Mouse (Mus musculus) T-cell, adult 2 months (primary cell): ENCODE data around the gene Crtc3.

Source experiments
- DNase-seq: peaks from one replicate; pipeline ENCODE4 v3.0.0; 2022; ENCODE audit warnings: low spot score

Gene Crtc3

GRCm38 (mm10) chr7:80688556-80689220 is at the start of gene Crtc3:
Crtc3 (minus strand) TSS chr7:80688877.
- DNase-seq: peak; percentile 50

- DNase-seq: no peak
Observed at GRCm38 (mm10) chr7:80736199-80736598, 47.5 kb upstream of the Crtc3 start.

GRCm38 (mm10) chr7:80732986-80733385 is 44.3 kb upstream of the Crtc3 start:
- no peak for DNase-seq

- peak; percentile 67 for DNase-seq
Observed at GRCm38 (mm10) chr7:80729662-80730061, 41.0 kb upstream of the Crtc3 start.

GRCm38 (mm10) chr7:80721041-80721440 is 32.4 kb upstream of the Crtc3 start:
- no peak for DNase-seq

GRCm38 (mm10) chr7:80719582-80719981 is 30.9 kb upstream of the Crtc3 start:
- no peak for DNase-seq

GRCm38 (mm10) chr7:80719038-80719437 is 30.4 kb upstream of the Crtc3 start:
- DNase-seq: no peak

GRCm38 (mm10) chr7:80718471-80718870 is 29.8 kb upstream of the Crtc3 start:
- DNase-seq: peak; percentile 69

- no peak for DNase-seq
Observed at GRCm38 (mm10) chr7:80716758-80717157, 28.1 kb upstream of the Crtc3 start.

GRCm38 (mm10) chr7:80715306-80715705 is 26.6 kb upstream of the Crtc3 start:
- DNase-seq: no peak

GRCm38 (mm10) chr7:80711496-80711895 is 22.8 kb upstream of the Crtc3 start:
- DNase-seq: no peak

- DNase-seq: no peak
Observed at GRCm38 (mm10) chr7:80710333-80710732, 21.7 kb upstream of the Crtc3 start.

GRCm38 (mm10) chr7:80704066-80704465 is 15.4 kb upstream of the Crtc3 start:
- no peak for DNase-seq

- DNase-seq: no peak
Observed at GRCm38 (mm10) chr7:80702510-80702909, 13.8 kb upstream of the Crtc3 start.

- DNase-seq: no peak
Observed at GRCm38 (mm10) chr7:80699709-80700108, 11.0 kb upstream of the Crtc3 start.

GRCm38 (mm10) chr7:80698940-80699339 is 10.3 kb upstream of the Crtc3 start:
- no peak for DNase-seq

GRCm38 (mm10) chr7:80697859-80698258 is 9.2 kb upstream of the Crtc3 start:
- DNase-seq: no peak

GRCm38 (mm10) chr7:80696903-80697302 is 8.2 kb upstream of the Crtc3 start:
- peak; percentile 35 for DNase-seq

GRCm38 (mm10) chr7:80696334-80696733 is 7.7 kb upstream of the Crtc3 start:
- no peak for DNase-seq

- no peak for DNase-seq
Observed at GRCm38 (mm10) chr7:80692472-80692871, 3.8 kb upstream of the Crtc3 start.

GRCm38 (mm10) chr7:80691131-80691530 is 2.5 kb upstream of the Crtc3 start:
- DNase-seq: no peak

- peak; percentile 9 for DNase-seq
Observed at GRCm38 (mm10) chr7:80689221-80689591, 529 bp upstream of the Crtc3 start.

GRCm38 (mm10) chr7:80687721-80688555 is 739 bp downstream of the Crtc3 start:
- DNase-seq: peak; percentile 39
